Mouse (Mus musculus): ENCODE measurements at regions not wholly inside any gene's neighbourhood (a gene's known extent, or its start where the extent isn't known, plus 50 kb on each side); places are given as distances from the start of the nearest gene placed in this dataset.

GRCm38 (mm10) chr10:44704143-44704542, 175.8 kb upstream of the Prdm1 start:
- H3K9ac ChIP-seq (ENCODE audit: low read depth, low read length), result no peak overlapping the region
- no peaks in the 10 kb centered on the region for H3K4me1 ChIP-seq (ENCODE audit: control insufficient read depth, insufficient read depth, low read depth, low read length)
- no peaks in the 10 kb centered on the region for H3K36me3 ChIP-seq (ENCODE audit: control insufficient read depth, insufficient read depth, low read length)
- no peaks in the 10 kb centered on the region for H3K27me3 ChIP-seq (replicated peaks; ENCODE audit: control insufficient read depth, insufficient read depth, low read length)
- H3K27ac ChIP-seq (ENCODE audit: low read depth, low read length), result no peak overlapping the region
- WGBS, result 89% methylated on average over 3 of the region's 3 CpGs
- no peak overlapping the region for H3K4me3 ChIP-seq (ENCODE audit: low read length)
- ATAC-seq, result no peak
- no peak overlapping the region for H3K4me2 ChIP-seq (ENCODE audit: low read length)
- H3K9me3 ChIP-seq (ENCODE audit: control insufficient read depth, low read length), result no peaks in the 10 kb centered on the region

GRCm38 (mm10) chr10:44702108-44702507, 173.8 kb upstream of the Prdm1 start:
- H3K4me2 ChIP-seq (ENCODE audit: low read length), result no peak overlapping the region
- H3K36me3 ChIP-seq (ENCODE audit: control insufficient read depth, insufficient read depth, low read length), result no peaks in the 10 kb centered on the region
- H3K9me3 ChIP-seq (ENCODE audit: control insufficient read depth, low read length), result no peaks in the 10 kb centered on the region
- no peaks in the 10 kb centered on the region for H3K27me3 ChIP-seq (replicated peaks; ENCODE audit: control insufficient read depth, insufficient read depth, low read length)
- no peak overlapping the region for H3K27ac ChIP-seq (ENCODE audit: low read depth, low read length)
- no peaks in the 10 kb centered on the region for H3K4me1 ChIP-seq (ENCODE audit: control insufficient read depth, insufficient read depth, low read depth, low read length)
- ATAC-seq, result no peak
- no peak overlapping the region for H3K9ac ChIP-seq (ENCODE audit: low read depth, low read length)
- 78% methylated on average over 5 of the region's 5 CpGs for WGBS
- H3K4me3 ChIP-seq (ENCODE audit: low read length), result no peak overlapping the region

DNA sequence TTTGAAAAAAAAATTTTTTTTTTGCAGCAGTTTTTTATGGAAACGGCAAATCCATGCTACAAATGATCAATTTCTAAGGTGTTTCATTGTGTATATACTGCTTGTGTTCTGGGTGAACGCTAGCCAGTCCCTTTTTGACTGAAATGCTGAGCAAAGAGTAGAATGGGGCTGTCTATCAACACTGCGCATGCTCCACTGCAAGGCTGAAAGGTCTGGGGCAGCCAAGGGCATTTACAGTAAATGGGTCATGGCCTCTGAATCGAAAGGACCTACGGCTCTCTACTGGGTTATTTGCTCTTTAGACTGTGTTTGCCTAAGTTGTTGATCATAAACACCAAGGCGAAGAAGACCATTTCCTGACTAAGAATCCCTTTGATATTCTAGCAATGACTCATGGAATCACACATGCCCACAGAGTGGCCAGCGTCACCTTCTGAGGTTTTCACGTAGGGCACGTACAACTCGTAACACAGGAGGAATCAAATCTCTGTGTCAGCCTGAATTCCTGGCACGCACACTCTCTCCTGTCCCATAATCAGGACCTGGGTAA, 171.8 kb upstream of the Prdm1 start:
- Histone ChIP-seq H3K27ac (ENCODE audit: low read depth, low read length) (no peak overlapping the region), H3K9ac (ENCODE audit: low read depth, low read length) (no peak overlapping the region), H3K27me3 (replicated peaks; ENCODE audit: control insufficient read depth, insufficient read depth, low read length) (no peaks in the 10 kb centered on the region), H3K4me3 (ENCODE audit: low read length) (no peak overlapping the region), H3K36me3 (ENCODE audit: control insufficient read depth, insufficient read depth, low read length) (no peaks in the 10 kb centered on the region), H3K4me1 (ENCODE audit: control insufficient read depth, insufficient read depth, low read depth, low read length) (no peaks in the 10 kb centered on the region), H3K4me2 (ENCODE audit: low read length) (no peak overlapping the region), H3K9me3 (ENCODE audit: control insufficient read depth, low read length) (no peaks in the 10 kb centered on the region)
- no peak for ATAC-seq
- WGBS, result 92% methylated on average over 11 of the region's 11 CpGs

GRCm38 (mm10) chr10:44697966-44698365, 169.7 kb upstream of the Prdm1 start:
- H3K27ac ChIP-seq (ENCODE audit: low read depth, low read length), result no peak overlapping the region
- ATAC-seq, result no peak
- H3K36me3 ChIP-seq (ENCODE audit: control insufficient read depth, insufficient read depth, low read length), result no peaks in the 10 kb centered on the region
- H3K9ac ChIP-seq (ENCODE audit: low read depth, low read length), result no peak overlapping the region
- no peaks in the 10 kb centered on the region for H3K27me3 ChIP-seq (replicated peaks; ENCODE audit: control insufficient read depth, insufficient read depth, low read length)
- 90% methylated on average over 2 of the region's 2 CpGs for WGBS
- no peak overlapping the region for H3K4me2 ChIP-seq (ENCODE audit: low read length)
- H3K4me1 ChIP-seq (ENCODE audit: control insufficient read depth, insufficient read depth, low read depth, low read length), result no peaks in the 10 kb centered on the region
- no peaks in the 10 kb centered on the region for H3K9me3 ChIP-seq (ENCODE audit: control insufficient read depth, low read length)
- H3K4me3 ChIP-seq (ENCODE audit: low read length), result no peak overlapping the region

- Histone ChIP-seq H3K27me3 (replicated peaks; ENCODE audit: control insufficient read depth, insufficient read depth, low read length) (no peaks in the 10 kb centered on the region), H3K9me3 (ENCODE audit: control insufficient read depth, low read length) (no peaks in the 10 kb centered on the region), H3K36me3 (ENCODE audit: control insufficient read depth, insufficient read depth, low read length) (no peaks in the 10 kb centered on the region), H3K27ac (ENCODE audit: low read depth, low read length) (no peak overlapping the region), H3K9ac (ENCODE audit: low read depth, low read length) (no peak overlapping the region), H3K4me1 (ENCODE audit: control insufficient read depth, insufficient read depth, low read depth, low read length) (no peaks in the 10 kb centered on the region), H3K4me2 (ENCODE audit: low read length) (no peak overlapping the region), H3K4me3 (ENCODE audit: low read length) (no peak overlapping the region)
- 14% methylated on average over 2 of the region's 2 CpGs for WGBS
- no peak for ATAC-seq
Observed at GRCm38 (mm10) chr10:44696973-44697372, 168.7 kb upstream of the Prdm1 start.

GRCm38 (mm10) chr10:44691590-44692327, 163.5 kb upstream of the Prdm1 start:
- Histone ChIP-seq H3K4me3 (ENCODE audit: low read length) (no peak overlapping the region), H3K4me2 (ENCODE audit: low read length) (no peak overlapping the region), H3K9me3 (ENCODE audit: control insufficient read depth, low read length) (no peaks in the 10 kb centered on the region), H3K36me3 (ENCODE audit: control insufficient read depth, insufficient read depth, low read length) (no peaks in the 10 kb centered on the region), H3K9ac (ENCODE audit: low read depth, low read length) (no peak overlapping the region), H3K4me1 (ENCODE audit: control insufficient read depth, insufficient read depth, low read depth, low read length) (no peaks in the 10 kb centered on the region), H3K27me3 (replicated peaks; ENCODE audit: control insufficient read depth, insufficient read depth, low read length) (no peaks in the 10 kb centered on the region), H3K27ac (ENCODE audit: low read depth, low read length) (no peak overlapping the region)
- no peak for ATAC-seq
- whole genome bisulfite sequencing, result 87% methylated on average over 15 of the region's 15 CpGs

DNA sequence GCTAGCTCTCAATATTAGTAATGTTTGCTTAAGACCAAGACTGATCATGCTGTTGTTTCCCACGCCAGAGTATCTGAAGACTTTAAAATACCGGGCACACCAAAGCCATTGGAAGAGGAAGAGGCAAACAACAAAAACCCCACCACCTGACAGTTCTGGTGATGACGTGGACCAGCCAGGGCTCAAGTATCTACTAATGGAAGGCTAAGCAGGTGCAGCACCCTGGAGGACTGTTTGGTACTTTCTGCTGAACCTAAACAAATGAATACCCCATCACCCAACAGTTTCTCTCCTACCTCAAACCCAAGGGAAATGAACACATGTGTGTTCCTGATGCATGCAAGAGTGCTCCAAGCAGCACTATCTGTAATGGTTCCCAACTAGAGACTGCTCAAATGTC, 160.3 kb upstream of the Prdm1 start:
- no peaks in the 10 kb centered on the region for H3K9me3 ChIP-seq (ENCODE audit: control insufficient read depth, low read length)
- no peaks in the 10 kb centered on the region for H3K36me3 ChIP-seq (ENCODE audit: control insufficient read depth, insufficient read depth, low read length)
- no peak overlapping the region for H3K4me2 ChIP-seq (ENCODE audit: low read length)
- H3K4me1 ChIP-seq (ENCODE audit: control insufficient read depth, insufficient read depth, low read depth, low read length), result no peaks in the 10 kb centered on the region
- H3K4me3 ChIP-seq (ENCODE audit: low read length), result no peak overlapping the region
- no peaks in the 10 kb centered on the region for H3K27me3 ChIP-seq (replicated peaks; ENCODE audit: control insufficient read depth, insufficient read depth, low read length)
- ATAC-seq, result no peak
- H3K9ac ChIP-seq (ENCODE audit: low read depth, low read length), result no peak overlapping the region
- H3K27ac ChIP-seq (ENCODE audit: low read depth, low read length), result no peak overlapping the region
- WGBS, result 91% methylated on average over 3 of the region's 3 CpGs

DNA sequence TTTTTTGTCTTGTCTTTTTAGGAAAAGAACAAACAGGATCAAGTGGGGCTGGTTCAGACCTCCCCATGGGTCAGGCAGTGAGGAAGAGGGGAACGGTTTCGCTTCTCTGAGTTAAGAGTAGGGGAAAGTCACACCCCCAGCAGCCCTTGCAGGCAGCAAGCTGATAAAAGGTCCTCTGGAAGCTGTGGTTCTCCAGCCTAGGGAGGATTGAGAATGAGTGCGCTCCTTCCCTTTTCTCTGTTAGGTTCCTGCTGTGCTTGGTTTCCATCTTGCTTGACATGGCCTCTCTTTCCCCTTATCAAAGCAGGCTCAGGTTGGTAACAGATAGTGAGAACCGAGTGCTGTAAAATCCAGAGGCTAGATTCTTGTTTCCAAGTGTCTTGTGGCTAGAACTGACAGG, 157.8 kb upstream of the Prdm1 start:
- WGBS, result 72% methylated on average over 4 of the region's 4 CpGs
- Histone ChIP-seq H3K9ac (ENCODE audit: low read depth, low read length) (no peak overlapping the region), H3K4me3 (ENCODE audit: low read length) (no peak overlapping the region), H3K4me1 (ENCODE audit: control insufficient read depth, insufficient read depth, low read depth, low read length) (no peaks in the 10 kb centered on the region), H3K9me3 (ENCODE audit: control insufficient read depth, low read length) (no peaks in the 10 kb centered on the region), H3K4me2 (ENCODE audit: low read length) (no peak overlapping the region), H3K36me3 (ENCODE audit: control insufficient read depth, insufficient read depth, low read length) (no peaks in the 10 kb centered on the region), H3K27ac (ENCODE audit: low read depth, low read length) (no peak overlapping the region), H3K27me3 (replicated peaks; ENCODE audit: control insufficient read depth, insufficient read depth, low read length) (no peaks in the 10 kb centered on the region)
- no peak for ATAC-seq

DNA sequence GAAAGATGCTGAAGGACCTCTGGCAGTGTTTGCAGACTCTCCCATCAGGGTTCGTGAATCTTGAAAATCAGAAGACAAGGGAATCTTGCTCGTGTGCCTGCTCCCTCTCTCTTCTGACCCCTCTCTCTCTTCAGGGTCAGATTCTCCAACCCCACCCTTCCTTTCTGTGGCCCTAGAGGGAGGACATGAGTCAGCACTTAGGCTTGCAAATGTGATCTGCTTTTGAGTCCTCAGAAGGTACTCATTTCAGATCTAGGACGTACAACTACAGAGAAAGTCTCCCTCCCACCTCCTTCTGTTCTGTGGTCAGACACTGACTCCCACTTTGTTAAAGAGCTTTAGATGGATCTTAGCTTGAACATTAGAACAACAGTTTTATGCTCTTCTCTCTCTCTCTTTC, 156.9 kb upstream of the Prdm1 start:
- WGBS, result 75% methylated on average over 3 of the region's 3 CpGs

More for the DNA sequence above, 156.9 kb upstream of the Prdm1 start:
- no peak overlapping the region for H3K9ac ChIP-seq (ENCODE audit: low read depth, low read length)
- no peaks in the 10 kb centered on the region for H3K27me3 ChIP-seq (replicated peaks; ENCODE audit: control insufficient read depth, insufficient read depth, low read length)
- H3K27ac ChIP-seq (ENCODE audit: low read depth, low read length), result no peak overlapping the region
- no peaks in the 10 kb centered on the region for H3K9me3 ChIP-seq (ENCODE audit: control insufficient read depth, low read length)
- H3K4me3 ChIP-seq (ENCODE audit: low read length), result no peak overlapping the region
- ATAC-seq, result no peak
- no peaks in the 10 kb centered on the region for H3K4me1 ChIP-seq (ENCODE audit: control insufficient read depth, insufficient read depth, low read depth, low read length)
- no peak overlapping the region for H3K4me2 ChIP-seq (ENCODE audit: low read length)
- no peaks in the 10 kb centered on the region for H3K36me3 ChIP-seq (ENCODE audit: control insufficient read depth, insufficient read depth, low read length)
